Mouse (Mus musculus): Measurements from ENCODE around the gene Anks1.
A peak's percentile ranks its signal among the peaks of the same experiment; 100 is the strongest.

Anks1 gene

GRCm38 (mm10) chr17:28097308-28097707 is 188.2 kb downstream of the Anks1 start:
- no peak for DNase-seq (ENCODE audit: low spot score)

- no peak for DNase-seq (ENCODE audit: low spot score)
Observed at GRCm38 (mm10) chr17:28099086-28099485, 190.0 kb downstream of the Anks1 start.

- no peak for DNase-seq (ENCODE audit: low spot score)
Observed at GRCm38 (mm10) chr17:28100669-28101068, 191.6 kb downstream of the Anks1 start.

- DNase-seq (ENCODE audit: low spot score), result no peak
Observed at GRCm38 (mm10) chr17:28101284-28101887, 192.3 kb downstream of the Anks1 start.

- no peak for DNase-seq (ENCODE audit: low spot score)
Observed at GRCm38 (mm10) chr17:28101902-28102319, 192.8 kb downstream of the Anks1 start.

- DNase-seq (ENCODE audit: low spot score), result no peak
Observed at GRCm38 (mm10) chr17:28104416-28104815, 195.3 kb downstream of the Anks1 start.

- DNase-seq (ENCODE audit: low spot score), result no peak
Observed at GRCm38 (mm10) chr17:28106352-28106751, 197.2 kb downstream of the Anks1 start.

GRCm38 (mm10) chr17:28107275-28107674 is 198.2 kb downstream of the Anks1 start:
- peak; percentile 76 for DNase-seq (ENCODE audit: low spot score)

- DNase-seq (ENCODE audit: low spot score), result no peak
Observed at GRCm38 (mm10) chr17:28112266-28112665, 203.2 kb downstream of the Anks1 start.
